Mouse (Mus musculus) spleen, postnatal 36 days (tissue): ENCODE results near the gene Tmem14c.

ENCODE experiments used
- DNase-seq, 2 experiments: peaks; one replicate each; pipeline ENCODE4 v3.0.0; 2022; ENCODE audit warnings: low spot score in 2 of 2, mixed read lengths in 1 of 2

Gene Tmem14c

DNA sequence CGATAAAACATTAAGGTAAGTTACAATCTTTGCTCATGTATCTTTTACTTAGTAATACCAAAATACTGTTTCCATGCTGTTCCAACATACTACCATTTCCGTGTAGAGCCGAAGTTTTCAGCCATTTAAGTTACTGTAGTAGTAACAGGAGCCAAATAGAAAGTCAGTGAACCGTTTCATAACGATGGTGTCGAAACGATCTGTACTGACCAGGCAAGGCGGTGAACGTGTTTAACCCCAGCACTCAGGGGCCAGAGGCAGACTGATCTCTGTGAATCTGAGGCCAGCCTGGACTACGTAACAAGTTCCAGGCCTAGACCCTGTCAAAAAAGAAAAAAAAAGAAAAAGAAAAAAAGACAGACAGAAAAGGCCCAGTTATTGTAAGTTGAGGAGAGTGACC, 7.8 kb upstream of the Tmem14c start:
- DNase-seq, result no peak

DNA sequence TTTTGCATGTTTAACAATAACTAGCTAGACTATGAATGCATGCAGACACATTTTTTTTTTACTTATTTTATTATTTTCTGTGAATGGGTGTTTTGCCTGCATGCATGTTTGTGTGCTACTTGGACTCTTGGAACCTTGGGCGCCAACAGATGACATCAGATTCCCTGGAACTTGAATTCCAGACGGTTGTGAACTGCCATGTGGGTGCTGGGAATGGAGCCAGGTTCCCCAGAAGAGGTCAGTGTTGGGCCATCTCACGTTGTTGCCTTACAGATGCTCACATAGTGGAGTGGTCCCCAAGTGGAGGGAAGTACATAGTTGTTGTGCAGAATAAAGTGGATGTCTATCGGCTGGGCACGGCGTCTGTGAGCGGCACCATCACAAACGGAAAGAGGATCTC, 7.1 kb upstream of the Tmem14c start:
- no peak for DNase-seq

DNA sequence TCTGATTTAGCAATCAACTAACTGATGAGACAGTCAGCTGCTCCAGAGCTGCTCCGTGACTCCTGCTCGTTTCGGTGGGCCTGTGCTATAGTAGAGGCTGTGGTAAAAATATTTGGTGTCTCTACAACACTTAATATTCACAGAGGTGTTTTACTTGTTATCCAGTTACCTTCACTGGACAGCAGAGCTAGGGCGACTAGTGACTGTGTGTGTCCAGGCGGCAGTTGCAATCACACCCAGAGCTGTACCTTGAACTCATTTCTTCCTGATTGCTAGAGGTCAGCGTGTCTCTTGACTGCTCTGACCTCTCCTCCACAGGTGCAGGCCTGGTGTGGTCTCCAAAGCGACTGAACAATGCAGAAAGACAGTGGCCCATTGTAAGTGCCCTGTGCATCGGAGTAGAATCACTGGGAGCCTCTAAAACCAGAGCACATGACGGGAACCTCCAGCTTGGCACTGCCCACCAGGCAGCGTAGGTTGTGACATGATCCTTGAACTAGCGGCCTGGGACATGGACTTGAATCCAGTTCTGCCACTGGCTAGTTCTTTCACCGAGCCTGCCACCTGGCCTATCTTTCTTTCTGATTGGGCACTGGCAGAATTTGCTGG, 809 bp downstream of the Tmem14c start:
- DNase-seq, result peak in 1 of 2 experiments; percentile 10

DNA sequence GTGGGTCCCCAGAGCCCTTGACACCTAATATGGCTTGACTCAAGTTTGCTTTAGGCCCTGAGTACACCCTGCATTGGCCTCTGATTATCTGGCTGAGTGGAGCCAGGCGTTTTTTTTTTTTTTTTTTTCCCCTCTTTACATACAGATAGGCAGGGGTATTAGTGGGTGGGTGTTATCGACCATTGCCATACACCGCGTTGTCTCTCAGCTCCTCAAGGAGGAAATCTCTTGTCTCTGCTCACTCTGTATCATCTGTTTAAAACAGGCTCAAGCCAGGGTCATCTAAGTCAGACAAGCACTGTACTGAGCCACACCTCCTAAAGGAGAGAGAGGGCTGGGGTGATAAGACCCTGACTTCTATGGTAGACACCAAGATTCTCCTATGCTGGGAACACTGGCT, 1.7 kb downstream of the Tmem14c start:
- DNase-seq, result peak; percentile 34 to 64

DNA sequence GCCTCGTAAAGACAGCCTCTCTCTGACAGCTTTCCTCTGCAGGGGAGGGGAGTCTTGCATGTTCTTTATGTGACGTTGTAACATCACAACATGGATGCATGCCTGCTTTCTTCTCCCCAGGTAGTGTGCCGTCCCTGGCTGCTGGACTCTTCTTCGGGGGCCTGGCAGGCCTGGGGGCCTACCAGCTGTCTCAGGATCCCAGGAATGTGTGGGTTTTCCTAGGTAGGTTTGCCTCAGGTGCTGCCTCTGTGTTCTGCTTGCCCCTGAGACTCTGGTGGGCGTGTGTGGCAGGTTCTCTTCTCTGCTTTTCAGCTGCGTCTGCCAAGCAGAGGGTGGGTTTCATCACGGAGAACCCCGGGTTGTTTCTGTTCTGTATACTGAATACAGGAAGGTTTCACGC, 2.1 kb downstream of the Tmem14c start:
- DNase-seq, result no peak

DNA sequence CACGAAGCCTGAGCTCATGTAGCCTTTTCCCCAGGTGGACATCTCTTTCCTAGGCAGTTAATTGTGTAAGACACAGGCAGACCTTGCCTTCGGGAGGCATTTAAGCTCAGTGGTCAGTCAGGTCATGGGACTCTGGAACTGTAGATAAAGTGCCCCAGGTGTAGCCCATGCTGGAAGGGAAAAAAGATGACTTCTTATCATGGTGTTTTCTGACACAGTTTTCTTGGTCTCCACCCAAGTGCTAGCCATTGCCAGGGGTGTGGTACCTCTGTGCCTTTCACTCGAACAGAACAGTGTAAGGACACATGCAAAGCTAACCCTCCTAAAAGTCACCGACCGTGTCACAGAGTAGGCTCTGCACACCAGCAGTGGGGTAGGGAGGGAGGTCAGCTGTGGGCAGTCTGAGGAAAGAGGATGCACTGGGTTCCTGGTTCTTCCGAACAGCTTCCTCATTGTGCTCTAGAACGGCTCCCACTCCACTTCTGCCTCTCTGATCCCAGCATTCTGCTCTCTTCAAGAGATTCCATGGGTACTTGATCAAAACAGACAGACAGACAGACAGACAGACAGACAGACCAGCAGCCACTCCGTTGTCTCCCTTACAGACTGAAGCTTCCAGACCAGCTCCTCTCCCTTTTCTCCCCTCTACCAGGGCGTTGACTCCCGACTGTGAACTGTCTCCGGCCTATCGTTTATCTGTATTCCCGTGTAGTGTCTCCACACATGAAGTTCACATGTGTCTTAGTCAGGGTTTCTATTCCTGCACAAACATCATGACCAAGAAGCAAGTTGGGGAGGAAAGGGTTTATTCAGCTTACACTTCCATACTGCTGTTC, 2.9 kb downstream of the Tmem14c start:
- peak; percentile 29 to 61 for DNase-seq

DNA sequence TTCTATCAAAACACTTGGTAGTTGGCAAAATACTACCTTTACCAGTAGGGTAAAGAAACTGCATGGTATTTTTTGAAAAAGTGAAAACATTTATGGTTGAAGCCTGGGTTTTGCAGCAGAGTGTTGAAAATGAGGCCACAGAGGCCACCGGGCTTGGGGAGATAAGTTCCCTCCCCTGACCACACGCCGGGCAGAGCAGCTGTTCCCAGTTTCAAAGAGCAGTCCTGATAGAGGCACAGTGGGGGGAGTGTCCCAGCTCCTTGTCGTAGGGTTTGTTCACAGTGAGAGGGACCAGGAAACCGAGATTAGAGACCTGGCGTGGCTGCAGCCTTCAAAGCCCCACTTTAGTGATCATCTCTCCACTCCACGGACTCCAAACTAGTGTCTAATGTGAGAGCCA, 4.4 kb downstream of the Tmem14c start:
- DNase-seq, result peak; percentile 26 to 42

DNA sequence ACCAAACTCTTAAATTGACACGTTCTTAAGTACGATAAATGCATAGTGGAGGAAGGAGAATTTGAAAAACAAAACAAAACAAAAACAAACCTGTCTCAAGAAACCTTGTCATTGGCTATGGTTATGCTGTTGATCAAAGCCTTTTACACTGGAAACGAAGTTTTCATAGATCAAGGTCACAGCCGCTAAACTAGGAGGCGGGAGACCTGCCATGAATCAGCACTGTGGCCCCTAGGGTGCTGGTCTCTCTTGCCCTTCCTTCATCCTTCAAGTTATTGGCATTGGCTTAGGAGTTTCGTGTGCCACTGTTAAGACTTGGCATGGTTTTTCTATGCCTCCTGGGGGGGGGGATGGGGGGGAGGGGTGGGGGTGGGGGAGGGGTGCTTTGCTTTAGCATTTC, 5.5 kb downstream of the Tmem14c start:
- no peak for DNase-seq

DNA sequence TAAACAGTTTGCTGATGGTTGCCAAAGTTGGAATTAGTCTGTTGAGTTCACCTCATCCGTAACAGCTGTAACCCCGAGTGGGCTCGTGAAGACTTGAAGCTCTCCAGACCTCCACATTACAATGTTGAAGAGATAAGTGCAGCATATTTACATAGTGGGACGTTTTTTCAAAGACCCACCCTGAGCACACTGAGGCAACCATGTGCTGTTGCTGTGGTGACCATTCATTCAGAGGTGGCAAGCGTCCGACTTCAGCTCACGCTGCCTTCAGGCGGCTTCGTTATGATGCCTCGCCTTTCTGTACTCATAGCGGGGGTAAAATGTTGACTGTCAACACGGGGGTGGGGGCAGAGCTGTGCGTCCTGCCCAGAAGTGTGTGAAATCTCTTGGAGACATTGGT, 6.0 kb downstream of the Tmem14c start:
- DNase-seq, result no peak

DNA sequence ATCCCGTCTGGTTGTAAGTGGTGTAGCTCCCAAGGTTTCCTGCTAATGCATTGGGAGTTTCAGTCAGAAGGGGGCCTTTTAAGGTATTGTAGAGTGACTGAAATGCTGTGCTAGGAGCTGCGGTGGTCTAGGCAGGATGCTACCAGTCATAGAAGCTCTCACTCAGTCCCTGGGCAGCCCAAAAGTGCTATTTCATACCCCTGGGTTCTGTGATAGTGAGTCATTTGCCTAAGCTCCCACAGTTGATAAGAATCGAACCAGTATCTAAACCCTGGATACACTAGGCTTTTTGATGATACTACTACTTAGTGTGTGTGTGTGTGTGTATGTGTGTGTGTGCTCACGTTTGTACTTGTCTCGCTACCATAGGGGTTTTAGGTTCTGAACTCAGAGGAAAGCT, 14.0 kb downstream of the Tmem14c start:
- DNase-seq, result no peak

DNA sequence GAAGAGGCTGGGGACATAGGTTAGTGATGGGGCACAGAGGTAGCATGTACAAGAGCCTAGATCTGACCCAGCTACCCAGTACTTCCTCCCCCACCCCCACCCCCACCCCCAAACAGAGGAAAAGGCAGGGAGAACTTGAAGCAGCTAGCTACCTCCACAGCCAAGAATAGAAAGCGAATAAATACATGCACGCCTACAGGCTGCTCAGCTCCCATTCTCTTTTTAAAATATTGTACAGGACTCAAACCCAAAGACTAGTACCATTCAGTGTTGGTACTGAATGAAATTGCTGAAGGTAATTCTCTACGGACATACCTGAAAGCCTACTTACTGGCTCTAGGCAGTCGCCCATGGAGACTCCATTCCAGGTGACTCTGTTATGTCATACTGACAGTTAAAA, 26.4 kb downstream of the Tmem14c start:
- DNase-seq, result no peak

DNA sequence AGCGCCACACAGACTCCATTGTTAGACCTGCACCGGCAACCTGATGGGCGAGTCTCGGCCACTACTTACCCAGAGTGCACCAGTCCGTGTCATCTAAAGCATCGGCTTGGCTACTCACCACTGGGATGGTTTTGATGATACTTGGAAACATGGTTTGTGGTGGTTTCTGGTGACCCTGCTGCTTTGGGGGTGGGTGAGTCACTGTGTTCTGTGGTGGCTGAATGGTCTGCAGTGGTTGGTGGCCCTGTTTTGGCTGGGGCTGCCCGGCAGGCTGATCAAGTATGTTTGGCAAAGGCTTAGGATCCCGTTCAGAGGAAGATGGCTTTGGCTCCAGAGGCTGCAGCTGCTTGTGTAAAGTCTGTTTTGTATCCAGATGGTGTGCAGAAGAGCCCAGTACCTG, 29.8 kb downstream of the Tmem14c start:
- DNase-seq, result no peak

DNA sequence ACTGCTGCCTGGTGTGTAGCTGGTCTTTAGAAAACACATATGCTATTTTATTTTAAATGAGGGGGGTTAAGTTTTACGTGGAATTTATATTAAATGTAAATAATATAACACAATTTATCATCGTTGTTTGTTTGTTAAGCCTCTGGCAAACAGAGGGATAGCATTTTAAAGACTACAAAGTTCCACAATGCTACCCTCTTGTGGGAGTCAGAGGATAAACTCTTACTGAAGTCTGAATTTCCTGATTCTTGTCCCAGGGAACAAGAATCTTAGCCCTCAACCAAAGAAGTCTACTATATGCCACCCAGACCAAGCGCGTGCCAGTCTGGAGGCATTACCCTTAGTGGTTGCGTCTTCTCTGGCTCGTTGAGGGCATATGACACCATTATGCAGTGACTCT, 31.2 kb downstream of the Tmem14c start:
- DNase-seq, result no peak

DNA sequence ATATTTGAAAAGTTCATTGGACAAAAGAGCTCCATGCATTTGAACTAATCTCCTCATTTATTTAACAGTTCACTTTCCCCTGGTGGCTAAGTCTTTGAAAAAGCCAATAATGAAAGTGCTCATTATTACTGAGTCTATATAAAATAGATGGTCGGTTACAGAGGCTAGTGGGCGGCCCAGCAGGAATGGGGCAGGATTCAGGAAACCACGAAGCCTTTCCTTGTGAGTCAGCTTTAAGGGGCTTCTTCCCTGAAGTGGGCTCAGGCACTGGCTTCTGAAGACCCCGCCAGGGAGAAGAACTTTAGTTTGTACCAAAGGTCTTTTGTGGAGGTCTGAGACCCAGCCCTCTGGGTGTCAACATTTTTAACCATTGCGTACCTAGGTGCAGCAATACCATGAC, 35.9 kb downstream of the Tmem14c start:
- no peak for DNase-seq

DNA sequence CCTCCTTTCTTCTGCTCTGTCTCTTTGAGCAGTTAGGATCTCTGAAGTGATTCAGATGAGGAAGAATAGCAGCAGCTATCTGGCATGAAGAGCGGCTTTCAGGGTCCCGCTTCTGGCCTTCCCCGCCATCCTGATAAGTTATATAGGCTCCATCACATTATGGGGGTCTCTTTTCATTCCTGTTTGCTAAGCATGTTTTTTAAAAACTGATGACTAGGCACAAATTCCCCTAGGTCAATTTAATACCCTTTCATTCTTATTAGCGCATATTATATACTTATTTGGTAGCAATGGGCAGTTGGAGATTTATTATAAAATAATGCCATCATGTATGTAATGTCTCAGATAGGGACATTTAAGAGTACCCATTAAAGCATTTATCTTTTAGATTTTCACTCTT, 51.5 kb downstream of the Tmem14c start:
- DNase-seq, result no peak

DNA sequence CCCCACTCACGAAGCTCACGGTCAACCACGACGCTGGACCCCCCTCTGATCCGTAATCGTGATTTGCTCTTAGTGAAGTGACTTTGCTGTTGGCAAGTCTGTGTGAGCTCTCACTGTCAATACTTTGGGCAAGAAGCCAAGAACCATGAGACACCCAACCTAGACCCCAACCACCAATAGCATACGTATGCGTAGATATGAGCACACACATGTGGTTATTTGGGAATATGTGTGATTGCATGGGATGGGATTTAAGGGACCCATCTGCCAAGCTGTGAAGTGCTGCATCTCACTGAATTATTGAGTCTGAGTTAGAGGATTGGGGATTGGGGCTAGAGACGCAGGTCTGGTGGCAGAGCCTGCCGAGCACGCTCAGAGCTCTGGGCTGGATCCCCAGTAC, 55.5 kb downstream of the Tmem14c start:
- DNase-seq, result no peak
